Mouse (Mus musculus) limb, embryonic 14.5 days (tissue): Measurements from ENCODE around the gene Ncam2. TPM values are rescaled to one million over a fixed set of nuclear protein-coding genes. Genes with fewer than 3 reads are reported as not detected.

Experiments used
- ATAC-seq: fragments of 200-750 bp; cut with Nextera tagmentation; 2 replicates; pipeline ENCODE4 v1.8.0; 2017; ENCODE audit warnings: low read depth, moderate number of reproducible peaks, moderate TSS enrichment; ENCODE audit not compliant: low FRiP score
- DNase-seq: peaks from one replicate; pipeline ENCODE4 v3.0.0-alpha.2; 2015; ENCODE audit warnings: low spot score
- H3K27ac ChIP-seq: fragments of 300-500 bp; sonication (generic); replicated peaks from 2 replicates; pipeline ENCODE4 v1.5.1; 2014; ENCODE audit warnings: low read depth, mild to moderate bottlenecking, low read length, moderate library complexity, mixed read lengths
- H3K27me3 ChIP-seq: fragments of 300-500 bp; sonication (generic); 2 replicates; pipeline ENCODE4 v1.6.1; 2014; ENCODE audit warnings: low read length, mixed read lengths; ENCODE audit not compliant: control insufficient read depth, insufficient read depth
- H3K36me3 ChIP-seq: fragments of 300-500 bp; sonication (generic); 2 replicates; pipeline ENCODE4 v1.6.1; 2014; ENCODE audit warnings: mild to moderate bottlenecking, low read length, moderate library complexity, mixed read lengths; ENCODE audit not compliant: control insufficient read depth, insufficient read depth
- H3K4me1 ChIP-seq: fragments of 300-500 bp; sonication (generic); 2 replicates; pipeline ENCODE4 v1.6.1; 2014; ENCODE audit warnings: antibody characterized with exemption, low read length, mixed read lengths; ENCODE audit not compliant: control insufficient read depth, insufficient read depth
- H3K4me2 ChIP-seq: fragments of 300-500 bp; sonication (generic); replicated peaks from 2 replicates; pipeline ENCODE4 v1.6.1; 2014; ENCODE audit warnings: low read depth, mild to moderate bottlenecking, low read length, moderate library complexity; ENCODE audit not compliant: severe bottlenecking
- H3K4me3 ChIP-seq: fragments of 300-500 bp; sonication (generic); replicated peaks from 2 replicates; pipeline ENCODE4 v1.5.1; 2014; ENCODE audit warnings: low read length
- H3K9ac ChIP-seq: fragments of 300-500 bp; sonication (generic); 2 replicates; pipeline ENCODE4 v1.6.1; 2014; ENCODE audit warnings: mild to moderate bottlenecking, low read depth, low read length, moderate library complexity; ENCODE audit not compliant: severe bottlenecking
- H3K9me3 ChIP-seq: fragments of 300-500 bp; sonication (generic); 2 replicates; pipeline ENCODE4 v1.6.1; 2016; ENCODE audit warnings: low read length; ENCODE audit not compliant: control insufficient read depth
- POLR2A ChIP-seq: fragments of 200-500 bp; IDR thresholded peaks from 2 replicates; pipeline ENCODE4 v1.8.0; 2012; ENCODE audit warnings: inconsistent platforms, mild to moderate bottlenecking, moderate library complexity, borderline replicate concordance; ENCODE audit not compliant: insufficient read depth, insufficient read length; ENCODE audit errors: extremely low read depth
- WGBS: fragments of 180-500 bp; shearing (Covaris S2); extraction: QIAGEN DNeasy Blood & Tissue Kit; methylation state at CpG from one replicate; pipeline ENCODE4 v1.1.7; 2014; 5-methylcytosine and 5-hydroxymethylcytosine counted together
- polyA plus RNA-seq, 2 experiments: library from polyadenylated mRNA; depleted of rRNA in 1 of 2; stranded (reverse) in 1 of 2; unstranded in 1 of 2; fragments of >200 nt; fragmentation: Nextera tagmentation in 1 of 2; extraction: Ambion mirVana in 1 of 2; gene quantifications; 2 replicates each; pipeline versions ENCODE4 v1.2.1 to v1.2.3; 2012 to 2014

Gene Ncam2
- polyA plus RNA-seq, 2 experiments = 1.6 to 2.2 TPM

GRCm38 (mm10) chr16:81388646-81389045 lies 188.1 kb downstream of the Ncam2 start:
- no peaks in the 10 kb centered on the region for H3K27me3 ChIP-seq
- WGBS = 92% methylated on average over 2 of the region's 2 CpGs
- H3K36me3 ChIP-seq = no peaks in the 10 kb centered on the region
- no peak overlapping the region for H3K27ac ChIP-seq
- H3K4me1 ChIP-seq = no peaks in the 10 kb centered on the region
- no peak overlapping the region for H3K4me2 ChIP-seq
- ATAC-seq (no peak), DNase-seq (no peak)
- H3K9ac ChIP-seq = no peak overlapping the region
- no peaks in the 10 kb centered on the region for H3K9me3 ChIP-seq
- H3K4me3 ChIP-seq = no peak overlapping the region
- no peak for TF ChIP-seq POLR2A

- no peak for TF ChIP-seq POLR2A
- DNase-seq (no peak), ATAC-seq (no peak)
- H3K4me1 ChIP-seq = no peaks in the 10 kb centered on the region
- no peaks in the 10 kb centered on the region for H3K27me3 ChIP-seq
- H3K9ac ChIP-seq = no peak overlapping the region
- H3K36me3 ChIP-seq = no peaks in the 10 kb centered on the region
- H3K9me3 ChIP-seq = no peaks in the 10 kb centered on the region
- no peak overlapping the region for H3K4me3 ChIP-seq
- WGBS = 86% methylated on average over 7 of the region's 7 CpGs
- H3K27ac ChIP-seq = no peak overlapping the region
- no peak overlapping the region for H3K4me2 ChIP-seq
Measured at GRCm38 (mm10) chr16:81434559-81434958, 234.1 kb downstream of the Ncam2 start.

GRCm38 (mm10) chr16:81437091-81437867 lies 236.8 kb downstream of the Ncam2 start:
- no peak overlapping the region for H3K4me3 ChIP-seq
- no peaks in the 10 kb centered on the region for H3K36me3 ChIP-seq
- H3K27me3 ChIP-seq = no peaks in the 10 kb centered on the region
- no peak for TF ChIP-seq POLR2A
- H3K9me3 ChIP-seq = no peaks in the 10 kb centered on the region
- DNase-seq = no peak
- no peaks in the 10 kb centered on the region for H3K4me1 ChIP-seq
- no peak for ATAC-seq
- no peak overlapping the region for H3K4me2 ChIP-seq
- WGBS = 83% methylated on average over 5 of the region's 5 CpGs
- no peak overlapping the region for H3K9ac ChIP-seq
- no peak overlapping the region for H3K27ac ChIP-seq

GRCm38 (mm10) chr16:81437868-81438249 lies 237.4 kb downstream of the Ncam2 start:
- Histone ChIP-seq H3K4me3 (no peak overlapping the region), H3K36me3 (no peaks in the 10 kb centered on the region), H3K27me3 (no peaks in the 10 kb centered on the region), H3K4me1 (no peaks in the 10 kb centered on the region), H3K9me3 (no peaks in the 10 kb centered on the region), H3K9ac (no peak overlapping the region), H3K27ac (no peak overlapping the region), H3K4me2 (no peak overlapping the region)
- WGBS = 91% methylated on average over 2 of the region's 2 CpGs
- DNase-seq = no peak
- ATAC-seq = no peak
- no peak for TF ChIP-seq POLR2A

GRCm38 (mm10) chr16:81450851-81451250 lies 250.4 kb downstream of the Ncam2 start:
- Histone ChIP-seq H3K36me3 (no peaks in the 10 kb centered on the region), H3K4me1 (no peaks in the 10 kb centered on the region), H3K4me2 (no peak overlapping the region), H3K9me3 (no peaks in the 10 kb centered on the region), H3K27me3 (no peaks in the 10 kb centered on the region), H3K27ac (no peak overlapping the region), H3K9ac (no peak overlapping the region), H3K4me3 (no peak overlapping the region)
- TF ChIP-seq POLR2A = no peak
- no peak for DNase-seq
- ATAC-seq = no peak
- WGBS = 89% methylated on average over 5 of the region's 5 CpGs

GRCm38 (mm10) chr16:81452988-81453387 lies 252.5 kb downstream of the Ncam2 start:
- H3K4me2 ChIP-seq = no peak overlapping the region
- 70% methylated on average over 2 of the region's 2 CpGs for WGBS
- H3K9ac ChIP-seq = no peak overlapping the region
- TF ChIP-seq POLR2A = no peak
- DNase-seq = no peak
- no peak overlapping the region for H3K4me3 ChIP-seq
- no peaks in the 10 kb centered on the region for H3K9me3 ChIP-seq
- H3K36me3 ChIP-seq = no peaks in the 10 kb centered on the region
- H3K27me3 ChIP-seq = no peaks in the 10 kb centered on the region
- no peak overlapping the region for H3K27ac ChIP-seq
- no peaks in the 10 kb centered on the region for H3K4me1 ChIP-seq
- ATAC-seq = no peak
